Mouse (Mus musculus): Measurements from ENCODE around the gene Efcab2. TPM values are rescaled to one million over a fixed set of nuclear protein-coding genes. Genes with fewer than 3 reads are reported as not detected.
A peak's percentile ranks its signal among the peaks of the same experiment; 100 is the strongest.
"Not testable (repeated sequence)": the region's sequence is repeated elsewhere in the genome, so short reads cannot be mapped to it uniquely, and the experiment has no call there.

Efcab2 gene
- polyA plus RNA-seq, 1 experiment: 2.7 TPM

DNA sequence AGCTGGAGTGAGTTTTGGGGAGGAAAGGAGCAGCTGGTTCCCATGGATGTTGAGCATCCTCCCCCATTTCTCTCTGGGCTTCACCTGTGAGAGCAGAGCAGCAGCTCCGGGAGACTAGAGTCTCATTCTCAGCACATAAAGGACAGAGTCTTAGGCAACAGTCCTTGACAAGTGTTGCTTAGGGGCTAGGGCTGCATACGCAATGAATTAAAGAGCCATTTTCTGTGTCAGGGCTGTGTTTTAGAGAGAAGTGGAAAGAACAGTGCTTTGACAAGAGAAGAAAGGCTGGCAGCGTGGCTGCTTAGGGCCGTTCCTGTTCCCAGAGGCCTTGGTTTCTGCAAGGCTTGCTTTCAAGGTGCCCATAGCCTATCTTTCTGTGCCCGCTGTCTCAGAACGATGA lies 6.0 kb upstream of the Efcab2 start:
- Histone ChIP-seq H3K4me3 (ENCODE audit: insufficient read depth, low read length) (no peak overlapping the region), H3K4me1 (ENCODE audit: control insufficient read depth, insufficient read depth, low read length) (peaks cover 19% of the 10 kb centered on the region)
- TF ChIP-seq POLR2A (IDR thresholded peaks at IDR 0.05; ENCODE audit: low read depth, low read length) (no peak), CTCF (IDR thresholded peaks at IDR 0.05; ENCODE audit: borderline replicate concordance, insufficient read depth, low read length) (no peak)

DNA sequence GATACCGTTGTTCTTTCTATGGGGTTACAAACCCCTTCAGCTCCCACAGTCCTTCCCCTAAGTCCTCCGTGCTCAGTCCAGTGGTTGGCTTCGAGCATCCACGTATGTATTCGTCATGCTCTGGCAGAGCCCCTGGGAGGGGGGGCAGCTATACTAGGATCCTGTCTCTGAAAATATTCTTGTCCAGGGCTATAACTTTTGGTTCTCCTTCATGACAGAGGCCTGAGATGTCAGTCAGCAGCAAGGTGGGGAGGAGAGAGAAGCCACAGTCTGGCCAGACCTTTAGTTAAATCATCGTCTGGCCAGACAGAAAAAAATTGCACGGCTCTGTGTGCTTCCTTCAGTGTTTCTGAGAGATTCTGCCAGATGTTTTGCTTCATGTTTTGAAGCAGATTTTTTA lies 5.2 kb upstream of the Efcab2 start:
- Histone ChIP-seq H3K27ac (ENCODE audit: insufficient read depth, low read length) (peak overlapping the region; percentile 81), H3K4me1 (ENCODE audit: control insufficient read depth, insufficient read depth, low read length) (peaks cover 19% of the 10 kb centered on the region), H3K4me3 (ENCODE audit: insufficient read depth, low read length) (no peak overlapping the region)
- no peak for TF ChIP-seq CTCF (IDR thresholded peaks at IDR 0.05; ENCODE audit: borderline replicate concordance, insufficient read depth, low read length)
- no peak for TF ChIP-seq POLR2A (IDR thresholded peaks at IDR 0.05; ENCODE audit: low read depth, low read length)

More for the DNA sequence above, 6.0 kb upstream of the Efcab2 start:
- H3K27ac ChIP-seq (ENCODE audit: insufficient read depth, low read length): no peak overlapping the region

DNA sequence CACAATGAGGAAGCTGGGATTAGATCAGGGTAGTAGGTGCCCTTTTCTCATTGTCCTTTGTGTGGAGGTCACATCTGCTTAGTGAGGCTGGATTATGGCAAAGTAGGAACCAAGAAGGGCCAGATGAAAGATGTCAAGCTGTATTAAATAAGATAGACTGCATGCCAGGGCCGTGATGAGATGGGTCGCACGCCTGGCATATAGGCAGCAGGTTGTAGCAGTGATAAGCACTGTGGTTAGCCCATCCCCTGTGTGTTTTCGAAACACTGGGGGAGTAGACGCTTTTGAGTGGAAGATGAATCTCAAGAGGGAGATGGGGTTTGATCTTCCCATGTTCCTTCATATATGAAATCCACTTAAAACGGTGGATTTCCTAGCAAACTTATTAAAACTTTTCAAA lies 3.9 kb upstream of the Efcab2 start:
- H3K27ac ChIP-seq (ENCODE audit: insufficient read depth, low read length): no peak overlapping the region
- TF ChIP-seq POLR2A (IDR thresholded peaks at IDR 0.05; ENCODE audit: low read depth, low read length) (no peak), CTCF (IDR thresholded peaks at IDR 0.05; ENCODE audit: borderline replicate concordance, insufficient read depth, low read length) (no peak)
- no peak overlapping the region for H3K4me3 ChIP-seq (ENCODE audit: insufficient read depth, low read length)
- H3K4me1 ChIP-seq (ENCODE audit: control insufficient read depth, insufficient read depth, low read length): peaks cover 10% of the 10 kb centered on the region

DNA sequence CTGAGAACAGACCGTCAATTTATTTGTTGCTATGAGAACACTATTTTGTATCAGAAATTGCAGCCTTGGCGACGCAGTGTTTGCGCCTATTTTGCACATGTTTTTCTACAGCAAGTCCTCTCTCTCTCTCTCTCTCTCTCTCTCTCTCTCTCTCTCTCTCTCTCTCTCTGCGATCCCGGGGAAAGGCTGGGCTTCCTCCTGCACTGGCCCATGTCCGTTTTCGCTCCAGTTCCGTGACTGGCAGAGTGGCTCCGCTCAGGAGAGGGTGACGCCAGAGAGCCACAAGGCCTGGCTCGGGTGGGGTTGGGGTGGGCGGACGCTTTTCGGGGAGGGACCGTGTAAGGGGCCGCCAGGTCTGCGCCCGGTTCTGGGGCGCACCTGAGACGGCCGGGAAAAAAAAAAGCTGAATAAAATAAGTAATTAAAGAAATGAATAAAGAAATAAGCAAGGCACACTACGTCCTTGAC lies 407 bp upstream of the Efcab2 start:
- H3K27ac ChIP-seq (ENCODE audit: insufficient read depth, low read length): peak overlapping the region; percentile 97
- H3K4me3 ChIP-seq (ENCODE audit: insufficient read depth, low read length): peak overlapping the region; percentile 42
- peaks cover 2% of the 10 kb centered on the region; the same call in 1 of the 2 replicates for H3K4me1 ChIP-seq (ENCODE audit: control insufficient read depth, insufficient read depth, low read length)
- peak; percentile 82 for TF ChIP-seq POLR2A (IDR thresholded peaks at IDR 0.05; ENCODE audit: low read depth, low read length)
- no peak for TF ChIP-seq CTCF (IDR thresholded peaks at IDR 0.05; ENCODE audit: borderline replicate concordance, insufficient read depth, low read length)

DNA sequence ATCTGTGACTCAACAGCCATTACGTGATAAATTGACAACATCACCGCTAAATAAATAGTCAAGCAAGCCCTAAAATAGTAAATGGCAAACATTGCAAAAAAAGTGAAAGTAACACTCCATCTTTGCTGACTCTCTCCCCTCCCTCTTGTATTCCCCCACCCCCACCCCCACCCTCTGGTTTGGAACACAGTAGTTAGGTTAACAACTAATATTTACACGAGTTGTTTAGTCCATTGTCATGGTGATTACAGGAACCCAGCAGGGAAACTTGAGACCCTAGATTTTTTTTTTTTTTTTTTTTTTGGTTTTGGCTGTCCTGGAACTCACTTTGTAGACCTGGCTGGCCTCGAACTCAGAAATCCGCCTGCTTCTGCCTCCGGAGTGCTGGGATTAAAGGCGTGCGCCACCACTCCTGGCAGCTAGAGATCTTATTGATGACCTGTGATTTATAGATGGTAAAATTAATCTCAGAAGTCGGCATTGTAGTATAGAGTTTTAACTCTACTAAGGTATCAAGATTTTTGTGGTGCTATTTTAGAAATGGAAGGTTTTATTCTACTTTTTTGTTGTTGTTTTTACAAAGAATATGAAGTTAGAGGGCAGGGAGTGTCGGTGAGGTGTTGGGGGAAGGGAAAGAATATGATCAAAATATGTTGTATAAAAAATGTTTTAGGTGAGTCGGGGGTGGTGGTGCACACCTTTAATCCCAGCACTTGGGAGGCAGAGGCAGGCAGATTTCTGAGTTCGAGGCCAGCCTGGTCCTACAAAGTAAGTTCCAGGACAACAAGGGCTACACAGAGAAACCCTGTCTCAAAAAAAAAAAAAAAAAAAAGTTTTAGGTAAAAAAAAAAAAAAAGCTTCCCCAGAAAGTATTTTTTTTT lies 1.1 kb downstream of the Efcab2 start:
- no peak for TF ChIP-seq POLR2A (IDR thresholded peaks at IDR 0.05; ENCODE audit: low read depth, low read length)
- TF ChIP-seq CTCF (IDR thresholded peaks at IDR 0.05; ENCODE audit: borderline replicate concordance, insufficient read depth, low read length): no peak
- Histone ChIP-seq H3K4me1 (ENCODE audit: control insufficient read depth, insufficient read depth, low read length) (no peaks in the 10 kb centered on the region), H3K27ac (ENCODE audit: insufficient read depth, low read length) (peak overlapping the region; percentile 97), H3K4me3 (ENCODE audit: insufficient read depth, low read length) (peak overlapping the region; percentile 45)

DNA sequence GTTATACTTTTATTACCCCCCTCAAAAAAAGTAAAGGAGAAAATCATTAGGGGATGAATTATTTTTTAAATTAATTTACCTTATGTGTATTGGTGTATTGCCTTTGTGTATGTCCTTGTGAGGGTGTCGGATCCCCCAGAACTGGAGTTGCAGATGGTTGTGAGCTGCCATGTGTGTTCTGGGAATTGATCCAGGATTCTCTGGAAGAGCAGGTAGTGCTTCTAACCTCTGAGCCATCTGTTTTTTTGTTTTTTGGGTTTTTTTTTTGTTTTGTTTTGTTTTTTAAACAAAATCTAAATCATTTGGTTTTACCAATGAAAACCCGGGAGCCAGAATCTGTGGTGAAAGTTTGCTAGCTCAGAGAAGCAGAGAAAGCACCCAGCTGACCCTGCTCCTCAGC lies 1.8 kb downstream of the Efcab2 start:
- TF ChIP-seq CTCF (IDR thresholded peaks at IDR 0.05; ENCODE audit: borderline replicate concordance, insufficient read depth, low read length) (no peak), POLR2A (IDR thresholded peaks at IDR 0.05; ENCODE audit: low read depth, low read length) (no peak)
- no peak overlapping the region for H3K27ac ChIP-seq (ENCODE audit: insufficient read depth, low read length)
- no peak overlapping the region for H3K4me3 ChIP-seq (ENCODE audit: insufficient read depth, low read length)
- no peaks in the 10 kb centered on the region for H3K4me1 ChIP-seq (ENCODE audit: control insufficient read depth, insufficient read depth, low read length)

DNA sequence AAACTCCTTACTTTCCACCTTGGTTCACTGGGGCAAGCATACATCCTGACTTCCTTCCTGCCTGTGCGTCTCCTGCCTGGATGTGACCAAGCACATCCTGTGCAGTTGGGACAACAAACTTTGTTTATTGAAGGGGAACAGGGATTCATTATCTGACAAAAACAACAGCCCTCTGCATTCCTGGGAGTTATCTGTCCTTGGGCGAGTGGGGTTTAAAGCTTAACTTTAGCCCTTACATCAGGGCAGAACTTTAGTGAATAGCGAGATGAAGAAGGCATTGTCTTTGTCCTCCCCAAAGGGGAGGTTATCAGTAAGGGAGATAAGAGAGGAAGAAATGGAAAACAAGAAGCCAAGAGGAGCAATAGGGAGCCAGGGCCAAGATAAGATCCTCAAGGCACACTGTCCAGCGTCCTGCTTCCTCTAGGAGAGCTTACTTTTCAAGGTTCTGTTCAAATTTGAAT lies 3.0 kb downstream of the Efcab2 start:
- Histone ChIP-seq H3K4me3 (ENCODE audit: insufficient read depth, low read length) (no peak overlapping the region), H3K4me1 (ENCODE audit: control insufficient read depth, insufficient read depth, low read length) (no peaks in the 10 kb centered on the region), H3K27ac (ENCODE audit: insufficient read depth, low read length) (no peak overlapping the region)
- no peak for TF ChIP-seq POLR2A (IDR thresholded peaks at IDR 0.05; ENCODE audit: low read depth, low read length)
- no peak for TF ChIP-seq CTCF (IDR thresholded peaks at IDR 0.05; ENCODE audit: borderline replicate concordance, insufficient read depth, low read length)

DNA sequence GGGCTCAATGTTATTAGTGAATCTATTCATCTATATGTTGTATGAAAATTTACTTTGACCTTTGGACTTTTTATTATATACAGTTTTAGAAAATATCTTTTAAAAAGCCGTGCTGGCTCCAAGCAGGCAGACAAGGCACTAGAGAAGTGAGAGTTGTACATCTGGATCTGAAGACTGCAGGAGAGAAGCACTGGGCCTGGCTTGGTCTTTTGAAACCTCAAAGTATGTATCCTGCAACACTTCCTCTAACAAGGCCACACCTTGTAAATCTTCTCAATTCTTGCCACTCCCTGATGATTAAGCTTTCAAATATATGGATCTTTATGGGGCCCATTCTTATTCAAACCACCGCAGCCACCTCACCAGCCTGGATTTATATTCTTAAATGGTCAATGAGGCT lies 7.5 kb downstream of the Efcab2 start:
- H3K27ac ChIP-seq (ENCODE audit: insufficient read depth, low read length); H3K4me1 ChIP-seq (ENCODE audit: control insufficient read depth, insufficient read depth, low read length); H3K4me3 ChIP-seq (ENCODE audit: insufficient read depth, low read length): not testable (repeated sequence)

DNA sequence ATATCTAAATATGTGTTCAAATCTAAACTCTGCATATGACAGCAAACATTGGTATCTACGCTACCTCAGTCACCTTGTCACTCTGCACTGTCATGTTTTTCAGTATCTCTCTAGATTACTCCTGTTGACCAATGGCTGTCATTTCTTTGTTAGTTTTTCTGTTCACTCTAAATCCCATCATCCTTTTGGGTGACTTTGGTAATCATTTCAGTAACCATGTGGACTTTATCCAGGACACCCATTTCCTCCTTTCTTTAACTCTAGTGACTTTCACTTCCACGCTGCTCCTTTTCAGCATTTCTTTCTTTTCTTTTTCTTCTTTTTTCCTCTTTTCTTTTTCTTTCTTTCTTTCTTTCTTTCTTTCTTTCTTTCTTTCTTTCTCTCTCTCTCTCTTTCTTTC lies 13.7 kb downstream of the Efcab2 start:
- no peak for TF ChIP-seq CTCF (IDR thresholded peaks at IDR 0.05; ENCODE audit: borderline replicate concordance, insufficient read depth, low read length)
- no peak for TF ChIP-seq POLR2A (IDR thresholded peaks at IDR 0.05; ENCODE audit: low read depth, low read length)
- Histone ChIP-seq H3K4me3 (ENCODE audit: insufficient read depth, low read length) (no peak overlapping the region), H3K4me1 (ENCODE audit: control insufficient read depth, insufficient read depth, low read length) (no peaks in the 10 kb centered on the region), H3K27ac (ENCODE audit: insufficient read depth, low read length) (no peak overlapping the region)

DNA sequence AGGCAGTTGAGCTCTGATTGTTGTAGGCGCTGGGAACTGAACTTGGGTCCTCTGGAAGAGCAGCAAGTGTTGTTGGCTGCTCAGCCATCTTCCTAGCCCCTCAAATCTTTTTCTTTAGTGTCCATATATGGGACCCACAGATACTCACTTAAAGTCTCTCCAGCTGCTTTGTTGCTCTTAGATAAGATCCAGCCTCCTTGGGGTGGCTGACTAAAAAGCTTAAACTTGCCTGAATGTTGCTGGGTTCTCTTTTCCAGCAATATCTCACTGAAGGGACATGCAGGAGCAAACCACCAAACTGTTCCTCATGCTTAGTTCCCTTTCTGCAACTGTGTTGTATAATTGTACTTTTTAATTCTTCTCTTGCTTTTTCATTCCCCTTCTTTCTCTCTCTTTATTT lies 17.8 kb downstream of the Efcab2 start:
- H3K4me3 ChIP-seq (ENCODE audit: insufficient read depth, low read length): no peak overlapping the region
- no peaks in the 10 kb centered on the region for H3K4me1 ChIP-seq (ENCODE audit: control insufficient read depth, insufficient read depth, low read length)
- no peak overlapping the region for H3K27ac ChIP-seq (ENCODE audit: insufficient read depth, low read length)
- TF ChIP-seq POLR2A (IDR thresholded peaks at IDR 0.05; ENCODE audit: low read depth, low read length): no peak
- no peak for TF ChIP-seq CTCF (IDR thresholded peaks at IDR 0.05; ENCODE audit: borderline replicate concordance, insufficient read depth, low read length)
